In genomic region chr2:173035653-173036052, GRCm38 (mm10) we compare ENCODE assay signal across 23 mouse cellular contexts. TPM values are rescaled to one million over a fixed set of nuclear protein-coding genes. Genes with fewer than 3 reads are reported as not detected.
A peak's percentile ranks its signal among the peaks of the same experiment; 100 is the strongest.
DNase-seq lines count a peak whose midpoint lies in the region; ATAC-seq lines count a peak whose summit lies in the region.
"Had no signal": no experiment of that assay in that cellular context is flagged by ENCODE, and none has a peak within 500 bp of the region (broad histone marks: within the 10 kb centered on the region; RNA-seq: fewer than 3 reads in every experiment).

No protein-coding gene starts in this region.

- H3K4me1 ChIP-seq in heart, embryonic 12.5 days (replicated peaks), result peaks cover 51% of the 10 kb centered on the region
- no peaks in the 10 kb centered on the region for H3K4me1 ChIP-seq in midbrain, embryonic 12.5 days
- H3K4me1 ChIP-seq in midbrain, embryonic 16.5 days (ENCODE audit: control insufficient read depth, insufficient read depth, low read length), result no peaks in the 10 kb centered on the region
- peaks cover 97% of the 10 kb centered on the region for H3K4me1 ChIP-seq in liver, embryonic 16.5 days (ENCODE audit: control insufficient read depth, low read depth, low read length)
- H3K4me1 ChIP-seq: hindbrain, embryonic 13.5 days; neural tube, embryonic 15.5 days had no signal

- no peaks in the 10 kb centered on the region for H3K9me3 ChIP-seq in heart, embryonic 12.5 days (replicated peaks)
- H3K9me3 ChIP-seq in midbrain, embryonic 12.5 days, result no peaks in the 10 kb centered on the region
- H3K9me3 ChIP-seq in midbrain, embryonic 16.5 days (replicated peaks; ENCODE audit: control insufficient read depth, low read length, poor library complexity, severe bottlenecking), result no peaks in the 10 kb centered on the region
- no peaks in the 10 kb centered on the region for H3K9me3 ChIP-seq in liver, embryonic 16.5 days (replicated peaks; ENCODE audit: control insufficient read depth, low read length)
- H3K9me3 ChIP-seq: hindbrain, embryonic 13.5 days; limb, embryonic 15.5 days; neural tube, embryonic 15.5 days had no signal

- H3K9ac ChIP-seq in heart, embryonic 12.5 days, result no peak overlapping the region
- no peak overlapping the region for H3K9ac ChIP-seq in midbrain, embryonic 12.5 days (replicated peaks)
- no peak overlapping the region for H3K9ac ChIP-seq in midbrain, embryonic 16.5 days (ENCODE audit: low read depth, low read length)
- peak overlapping the region; percentile 83 for H3K9ac ChIP-seq in liver, embryonic 16.5 days (ENCODE audit: low read depth, low read length)
- H3K9ac ChIP-seq: forebrain, postnatal 0 days; hindbrain, embryonic 13.5 days; limb, embryonic 15.5 days; neural tube, embryonic 15.5 days had no signal

- no peak overlapping the region for H3K4me3 ChIP-seq in heart, embryonic 12.5 days
- H3K4me3 ChIP-seq in midbrain, embryonic 12.5 days, result no peak overlapping the region
- H3K4me3 ChIP-seq in midbrain, embryonic 16.5 days (ENCODE audit: low read depth, low read length), result no peak overlapping the region
- H3K4me3 ChIP-seq in liver, embryonic 16.5 days (ENCODE audit: low read depth, low read length), result peak overlapping the region; percentile 26
- H3K4me3 ChIP-seq: gastrocnemius, adult 2 months; hindbrain, embryonic 13.5 days; limb, embryonic 15.5 days; myocyte; neural tube, embryonic 15.5 days had no signal

- H3K36me3 ChIP-seq in heart, embryonic 12.5 days, result peaks cover 55% of the 10 kb centered on the region
- H3K36me3 ChIP-seq in midbrain, embryonic 12.5 days, result peaks cover 55% of the 10 kb centered on the region
- peaks cover 3% of the 10 kb centered on the region for H3K36me3 ChIP-seq in midbrain, embryonic 16.5 days (ENCODE audit: control insufficient read depth, insufficient read depth, low read length)
- peaks cover 53% of the 10 kb centered on the region for H3K36me3 ChIP-seq in liver, embryonic 16.5 days (ENCODE audit: control insufficient read depth, insufficient read depth)

- H3K4me2 ChIP-seq in heart, embryonic 12.5 days, result peak overlapping the region; percentile 25; the same call in 1 of the 2 replicates
- H3K4me2 ChIP-seq in midbrain, embryonic 12.5 days (replicated peaks), result no peak overlapping the region
- no peak overlapping the region for H3K4me2 ChIP-seq in midbrain, embryonic 16.5 days (ENCODE audit: low read length)
- H3K4me2 ChIP-seq in liver, embryonic 16.5 days (ENCODE audit: low read depth, low read length), result peak overlapping the region; percentile 67
- H3K4me2 ChIP-seq: hindbrain, embryonic 13.5 days; limb, embryonic 15.5 days; neural tube, embryonic 15.5 days had no signal

- intact Hi-C loops in heart, postnatal 25 days (cut with DNase I), result no loop called here

- no peaks in the 10 kb centered on the region for H3K27me3 ChIP-seq in heart, embryonic 12.5 days (replicated peaks)
- H3K27me3 ChIP-seq in midbrain, embryonic 12.5 days, result no peaks in the 10 kb centered on the region
- H3K27me3 ChIP-seq in midbrain, embryonic 16.5 days (ENCODE audit: control insufficient read depth, insufficient read depth, low read depth, low read length), result no peaks in the 10 kb centered on the region
- no peaks in the 10 kb centered on the region for H3K27me3 ChIP-seq in liver, embryonic 16.5 days (ENCODE audit: control insufficient read depth, insufficient read depth, low read depth, low read length)
- H3K27me3 ChIP-seq: hindbrain, embryonic 13.5 days; limb, embryonic 15.5 days; neural tube, embryonic 15.5 days had no signal

- DNase-seq in heart, postnatal 25 days (ENCODE audit: low spot score), result no peak
- DNase-seq in liver, result peak; percentile 76
- DNase-seq in adrenal gland, adult (ENCODE audit: inconsistent age in 2 of 2, low spot score in 1 of 2), result no peak
- DNase-seq in embryo, embryonic 10.5 days (ENCODE audit: low spot score), result no peak
- DNase-seq: cerebellum, adult 11 months; cerebellum, postnatal 14 days; forebrain, postnatal 0 days; gastrocnemius, adult 2 months; kidney, adult 18-20 months; kidney, postnatal 10 days; right cerebral cortex, postnatal 4 days; thymus, adult 2 months had no signal

- peak overlapping the region; percentile 70 for H3K27ac ChIP-seq in heart, embryonic 12.5 days (ENCODE audit: poor library complexity, severe bottlenecking)
- H3K27ac ChIP-seq in midbrain, embryonic 12.5 days (replicated peaks), result 0 out of 2 replicates have a peak overlapping the region, but pooled peaks have one; percentile 10
- H3K27ac ChIP-seq in midbrain, embryonic 16.5 days (ENCODE audit: low read length), result no peak overlapping the region
- peak overlapping the region; percentile 100 for H3K27ac ChIP-seq in liver, embryonic 16.5 days (ENCODE audit: low read length)
- H3K27ac ChIP-seq: hindbrain, embryonic 13.5 days; limb, embryonic 15.5 days; neural tube, embryonic 15.5 days had no signal

- ATAC-seq in heart, embryonic 12.5 days (ENCODE audit: insufficient number of reproducible peaks, low FRiP score), result no peak
- no peak for ATAC-seq in midbrain, embryonic 12.5 days (ENCODE audit: low FRiP score, low read depth)
- no peak for ATAC-seq in midbrain, embryonic 16.5 days
- no peak for ATAC-seq in liver, embryonic 16.5 days (ENCODE audit: low read depth)
- ATAC-seq: CD4-positive, CD25-positive, alpha-beta regulatory T cell, adult 4 months; forebrain, postnatal 0 days had no signal

- WGBS in heart, embryonic 12.5 days, result 82% methylated on average over 5 of the region's 5 CpGs
- 92% methylated on average over 5 of the region's 5 CpGs for WGBS in midbrain, embryonic 12.5 days
- WGBS in midbrain, embryonic 16.5 days, result 95% methylated on average over 5 of the region's 5 CpGs
- 34% methylated on average over 5 of the region's 5 CpGs for WGBS in liver, embryonic 16.5 days (ENCODE audit: insufficient replicate concordance)

RNA-seq across cellular contexts. Expression of gene Rbm38, which starts 15.4 kb away (rescaled TPM):
- 146 and 147 TPM in 2 replicates for polyA plus RNA-seq in heart, embryonic 12.5 days (2016; fragmentation: Nextera tagmentation; extraction: Ambion mirVana)
- 100 to 1,000 TPM; 167 to 223 TPM for total RNA-seq in heart, postnatal 25 days (2021)
- polyA plus RNA-seq in midbrain, embryonic 12.5 days (2016; fragmentation: Nextera tagmentation; extraction: Ambion mirVana), result 58.0 and 61.4 TPM in 2 replicates
- polyA plus RNA-seq in midbrain, embryonic 16.5 days (2015; fragmentation: Nextera tagmentation; extraction: Ambion mirVana), result 9.9 and 12.9 TPM in 2 replicates
- polyA plus RNA-seq in liver, embryonic 16.5 days (2015; fragmentation: Nextera tagmentation; extraction: Ambion mirVana), result 279 and 350 TPM in 2 replicates

RNA-seq across cellular contexts. Expression of gene Rae1, which starts 35.7 kb away (rescaled TPM):
- 102 and 103 TPM in 2 replicates for polyA plus RNA-seq in heart, embryonic 12.5 days (2016; fragmentation: Nextera tagmentation; extraction: Ambion mirVana)
- 10 to 100 TPM; 24.4 to 25.3 TPM for total RNA-seq in heart, postnatal 25 days (2021)
- 122 and 126 TPM in 2 replicates for polyA plus RNA-seq in midbrain, embryonic 12.5 days (2016; fragmentation: Nextera tagmentation; extraction: Ambion mirVana)
- polyA plus RNA-seq in midbrain, embryonic 16.5 days (2015; fragmentation: Nextera tagmentation; extraction: Ambion mirVana), result 115 and 118 TPM in 2 replicates
- 55.2 and 56.6 TPM in 2 replicates for polyA plus RNA-seq in liver, embryonic 16.5 days (2015; fragmentation: Nextera tagmentation; extraction: Ambion mirVana)

RNA-seq across cellular contexts. Expression of gene Spo11, which starts 58.2 kb away (rescaled TPM):
- 0.26 and 0.30 TPM in 2 replicates for polyA plus RNA-seq in heart, embryonic 12.5 days (2016; fragmentation: Nextera tagmentation; extraction: Ambion mirVana)
- not detected for total RNA-seq in heart, postnatal 25 days (2021)
- 0.59 and 0.82 TPM in 2 replicates for polyA plus RNA-seq in midbrain, embryonic 12.5 days (2016; fragmentation: Nextera tagmentation; extraction: Ambion mirVana)
- 1.0 and 1.6 TPM in 2 replicates for polyA plus RNA-seq in midbrain, embryonic 16.5 days (2015; fragmentation: Nextera tagmentation; extraction: Ambion mirVana)
- not detected in 2 replicates for polyA plus RNA-seq in liver, embryonic 16.5 days (2015; fragmentation: Nextera tagmentation; extraction: Ambion mirVana)
- total RNA-seq: adrenal gland, adult 2 months; gastrocnemius, adult 2 months had no signal
- polyA plus RNA-seq: adrenal gland, adult 2 months; heart, embryonic 14.5 days; myocyte had no signal

Comparison
In these comparisons a context has a peak if more than half of its experiments do, and no peak if none do; other contexts are left out.
1. H3K4me2 ChIP-seq: peak in heart, embryonic 12.5 days (single experiment) and liver, embryonic 16.5 days (single experiment); none in midbrain, embryonic 12.5 days (single experiment) and midbrain, embryonic 16.5 days (single experiment).